Mouse (Mus musculus) heart, postnatal 0 days (tissue): ENCODE measurements around the gene Slx4. TPM values are rescaled to one million over a fixed set of nuclear protein-coding genes. Genes with fewer than 3 reads are reported as not detected.

Source experiments
- ATAC-seq: fragments of 200-750 bp; cut with Nextera tagmentation; 2 replicates; pipeline ENCODE4 v1.8.0; 2017; ENCODE audit warnings: low read depth, moderate number of reproducible peaks, moderate library complexity; ENCODE audit not compliant: insufficient read depth
- DNase-seq: peaks from one replicate; pipeline ENCODE4 v3.0.0-alpha.2; 2016; ENCODE audit warnings: low spot score
- H3K27ac ChIP-seq: fragments of 300-500 bp; sonication (generic); 2 replicates; pipeline ENCODE4 v1.5.1; 2014; ENCODE audit warnings: low read depth, mild to moderate bottlenecking
- H3K27me3 ChIP-seq: fragments of 300-500 bp; sonication (generic); 2 replicates; pipeline ENCODE4 v1.6.1; 2014; ENCODE audit warnings: low read length, mixed read lengths; ENCODE audit not compliant: control insufficient read depth, insufficient read depth
- H3K36me3 ChIP-seq: fragments of 300-500 bp; sonication (generic); replicated peaks from 2 replicates; pipeline ENCODE4 v1.6.1; 2014; ENCODE audit warnings: low read length, mixed read lengths; ENCODE audit not compliant: control insufficient read depth, insufficient read depth
- H3K4me1 ChIP-seq: fragments of 300-500 bp; sonication (generic); 2 replicates; pipeline ENCODE4 v1.6.1; 2014; ENCODE audit warnings: antibody characterized with exemption; ENCODE audit not compliant: control insufficient read depth, insufficient read depth
- H3K4me2 ChIP-seq: fragments of 300-500 bp; sonication (generic); 2 replicates; pipeline ENCODE4 v1.6.1; 2014; ENCODE audit warnings: low read depth, mild to moderate bottlenecking, low read length, moderate library complexity
- H3K4me3 ChIP-seq: fragments of 300-500 bp; sonication (generic); 2 replicates; pipeline ENCODE4 v1.5.1; 2014; ENCODE audit warnings: low read depth, low read length
- H3K9ac ChIP-seq: fragments of 300-500 bp; sonication (generic); replicated peaks from 2 replicates; pipeline ENCODE4 v1.6.1; 2014; ENCODE audit warnings: low read depth, low read length, mixed read lengths
- H3K9me3 ChIP-seq: fragments of 300-500 bp; sonication (generic); replicated peaks from 2 replicates; pipeline ENCODE4 v1.6.1; 2016; ENCODE audit warnings: low read length; ENCODE audit not compliant: control insufficient read depth
- CTCF ChIP-seq: IDR thresholded peaks from 2 replicates; pipeline ENCODE4 v1.5.1; 2016; ENCODE audit warnings: antibody characterized with exemption, control low read depth, low read depth
- EP300 ChIP-seq: IDR thresholded peaks from 2 replicates; pipeline ENCODE4 v1.6.1; 2016; ENCODE audit warnings: antibody characterized with exemption, low read depth
- WGBS: fragments of 180-500 bp; shearing (Covaris S2); extraction: QIAGEN DNeasy Blood & Tissue Kit; methylation state at CpG from one replicate; pipeline ENCODE4 v1.1.7; 2014; 5-methylcytosine and 5-hydroxymethylcytosine counted together
- polyA plus RNA-seq: library from polyadenylated mRNA; unstranded; fragments of >200 nt; fragmentation: Nextera tagmentation; extraction: Ambion mirVana; gene quantifications from 2 replicates; pipeline ENCODE4 v1.2.1, GENCODE M21; 2015
- total RNA-seq: library from RNA; depleted of rRNA; stranded (reverse); fragments of >200 nt; gene quantifications from 2 replicates; pipeline ENCODE4 v1.2.3, GENCODE M21; 2014; ENCODE audit warnings: low replicate concordance; rRNA removed

Slx4 gene
- total and polyA plus RNA-seq, 2 experiments from 2014 or later, result 3.0 to 4.4 TPM

DNA sequence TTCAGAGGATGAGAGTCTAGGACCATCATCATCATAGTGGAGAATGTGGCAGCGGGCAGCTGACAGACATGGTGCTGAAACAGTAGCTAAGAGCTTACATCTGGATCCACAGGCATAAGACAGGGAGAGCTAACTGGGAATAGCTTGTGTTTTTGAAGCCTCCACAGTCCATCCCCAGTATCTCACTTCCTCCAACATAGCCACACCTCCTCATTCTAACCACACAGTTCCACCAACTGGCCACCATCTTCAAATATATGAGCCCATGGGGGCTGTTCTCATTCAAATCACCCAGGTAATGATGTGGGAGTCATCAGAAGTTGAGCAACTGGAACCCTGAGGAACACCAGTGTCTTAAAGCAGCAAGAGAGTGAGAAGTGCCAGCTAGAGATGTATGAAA, 52.4 kb downstream of the Slx4 start:
- TF ChIP-seq EP300 (no peak), CTCF (no peak)
- Histone ChIP-seq H3K4me2 (no peak overlapping the region), H3K9ac (no peak overlapping the region), H3K27me3 (no peaks in the 10 kb centered on the region), H3K9me3 (no peaks in the 10 kb centered on the region), H3K36me3 (no peaks in the 10 kb centered on the region), H3K4me3 (no peak overlapping the region), H3K4me1 (no peaks in the 10 kb centered on the region), H3K27ac (no peak overlapping the region)
- no peak for ATAC-seq
- no peak for DNase-seq
- WGBS, result 73% methylated on average over 1 of the region's 1 CpGs

DNA sequence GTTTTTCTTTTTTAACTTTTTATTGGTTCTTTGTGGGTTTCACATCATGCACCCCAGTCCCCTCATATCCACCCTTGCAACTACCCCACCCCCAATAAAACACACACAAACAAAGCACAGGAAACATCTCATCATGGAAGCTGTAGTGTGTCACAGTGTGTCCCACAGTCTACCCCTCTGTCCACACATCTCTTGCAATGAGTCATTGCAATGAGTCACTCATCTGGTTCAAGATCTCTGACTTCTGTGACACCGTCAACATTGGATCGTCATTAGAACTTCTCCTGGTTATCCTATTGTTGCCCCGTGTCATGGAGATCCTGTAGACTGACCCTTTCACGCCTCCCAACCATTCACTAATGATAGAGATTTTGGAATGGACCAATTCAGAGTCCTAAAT, 68.9 kb downstream of the Slx4 start:
- Histone ChIP-seq H3K4me3 (no peak overlapping the region), H3K4me1 (no peaks in the 10 kb centered on the region), H3K36me3 (peaks cover 62% of the 10 kb centered on the region), H3K4me2 (no peak overlapping the region), H3K27me3 (no peaks in the 10 kb centered on the region), H3K9me3 (no peaks in the 10 kb centered on the region), H3K27ac (no peak overlapping the region), H3K9ac (no peak overlapping the region)
- DNase-seq (no peak), ATAC-seq (no peak)
- 77% methylated on average over 4 of the region's 4 CpGs for WGBS
- no peak for TF ChIP-seq EP300
- TF ChIP-seq CTCF, result no peak

DNA sequence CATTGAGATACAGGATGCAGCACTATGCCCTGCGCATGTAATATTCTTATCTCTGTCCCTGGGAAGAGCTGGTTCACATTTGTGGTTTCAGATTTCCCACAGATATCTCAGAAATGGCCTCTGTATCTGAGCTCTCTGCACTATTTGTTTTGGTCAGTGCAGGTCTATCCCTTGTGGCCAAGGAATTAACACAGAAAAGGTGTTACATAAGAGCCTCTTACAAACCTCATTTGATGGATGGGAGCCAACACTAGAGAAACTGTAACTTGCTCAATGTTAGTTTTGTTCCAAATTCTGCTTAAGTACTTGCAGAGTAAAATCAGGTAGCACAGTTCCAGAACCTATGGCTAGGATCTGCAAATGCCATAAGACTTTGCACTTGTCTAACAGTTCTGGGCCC, 69.5 kb downstream of the Slx4 start:
- DNase-seq (no peak), ATAC-seq (no peak)
- H3K27ac ChIP-seq, result no peak overlapping the region
- H3K4me3 ChIP-seq, result no peak overlapping the region
- WGBS, result 88% methylated on average over 1 of the region's 1 CpGs
- H3K36me3 ChIP-seq, result peaks cover 68% of the 10 kb centered on the region
- H3K9me3 ChIP-seq, result no peaks in the 10 kb centered on the region
- no peak overlapping the region for H3K4me2 ChIP-seq
- no peaks in the 10 kb centered on the region for H3K27me3 ChIP-seq
- no peaks in the 10 kb centered on the region for H3K4me1 ChIP-seq
- no peak overlapping the region for H3K9ac ChIP-seq
- TF ChIP-seq EP300 (no peak), CTCF (no peak)

DNA sequence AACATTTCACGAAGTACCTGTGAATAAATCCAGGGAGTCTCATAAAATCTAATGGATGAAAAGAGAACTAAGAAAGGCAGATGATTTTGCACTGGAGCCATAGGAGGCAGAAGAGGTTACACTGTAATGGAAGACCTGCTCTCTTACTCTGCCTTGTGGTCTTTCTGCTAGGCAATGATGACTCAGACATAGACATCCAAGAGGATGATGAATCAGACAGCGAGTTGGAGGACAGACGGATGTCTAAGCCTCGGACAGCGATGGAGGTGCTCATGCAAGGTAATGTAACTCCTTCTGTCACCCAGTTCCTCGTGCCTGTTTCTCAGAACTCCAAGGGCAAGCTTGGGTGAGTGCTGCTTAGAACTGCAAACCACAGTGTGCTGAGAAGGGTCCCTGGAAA, 70.0 kb downstream of the Slx4 start:
- 87% methylated on average over 6 of the region's 6 CpGs for WGBS
- Histone ChIP-seq H3K4me1 (no peaks in the 10 kb centered on the region), H3K27me3 (no peaks in the 10 kb centered on the region), H3K9ac (no peak overlapping the region), H3K36me3 (peaks cover 65% of the 10 kb centered on the region), H3K4me2 (no peak overlapping the region), H3K4me3 (no peak overlapping the region), H3K27ac (no peak overlapping the region), H3K9me3 (no peaks in the 10 kb centered on the region)
- ATAC-seq (no peak), DNase-seq (no peak)
- TF ChIP-seq EP300 (no peak), CTCF (no peak)

DNA sequence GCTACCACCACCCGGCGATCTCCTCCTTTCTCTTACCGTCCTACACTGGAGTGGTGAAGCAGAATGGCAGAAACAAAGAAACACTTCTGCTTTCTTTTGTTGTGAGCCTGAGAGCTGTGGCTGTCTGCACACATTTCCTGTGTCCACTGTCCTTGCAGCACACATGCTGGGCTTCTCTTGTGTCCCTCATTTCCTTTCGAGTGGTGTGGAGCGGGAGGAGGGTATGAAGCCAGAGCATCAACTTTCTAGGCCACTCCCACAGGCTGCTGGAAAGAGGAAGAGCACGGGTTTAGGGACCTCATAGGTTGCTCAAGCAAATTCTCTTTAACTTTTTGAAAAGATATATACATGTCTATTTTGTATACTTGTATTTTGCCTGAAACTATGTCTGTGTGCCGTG, 74.4 kb downstream of the Slx4 start:
- TF ChIP-seq EP300 (no peak), CTCF (no peak)
- no peak overlapping the region for H3K4me3 ChIP-seq
- no peak overlapping the region for H3K9ac ChIP-seq
- WGBS, result 73% methylated on average over 7 of the region's 7 CpGs
- H3K4me2 ChIP-seq, result no peak overlapping the region
- H3K27ac ChIP-seq, result no peak overlapping the region
- peaks cover 56% of the 10 kb centered on the region for H3K36me3 ChIP-seq
- no peak for DNase-seq
- no peaks in the 10 kb centered on the region for H3K4me1 ChIP-seq
- ATAC-seq, result no peak
- H3K27me3 ChIP-seq, result no peaks in the 10 kb centered on the region
- no peaks in the 10 kb centered on the region for H3K9me3 ChIP-seq

Other genes with a start within 250 kb of the Slx4 start
- not detected in 2 replicates for gene Olfr15, start 172.9 kb downstream of the Slx4 start, total RNA-seq
- not detected in 2 replicates for gene Olfr15, start 172.9 kb downstream of the Slx4 start, polyA plus RNA-seq
- 0.69 and 0.93 TPM in 2 replicates for gene Zfp174, start 156.5 kb downstream of the Slx4 start, total RNA-seq
- gene Zfp174, start 156.5 kb downstream of the Slx4 start, polyA plus RNA-seq, result 0.71 and 0.72 TPM in 2 replicates
- gene Naa60, start 131.4 kb downstream of the Slx4 start, total RNA-seq, result 23.6 and 24.2 TPM in 2 replicates
- 32.2 and 33.0 TPM in 2 replicates for gene Naa60, start 131.4 kb downstream of the Slx4 start, polyA plus RNA-seq
- gene Zfp597, start 119.2 kb downstream of the Slx4 start, total RNA-seq, result 7.4 and 9.2 TPM in 2 replicates
- gene Zfp597, start 119.2 kb downstream of the Slx4 start, polyA plus RNA-seq, result 3.3 and 4.3 TPM in 2 replicates
- not detected in 2 replicates for gene Gm20695, start 119.1 kb downstream of the Slx4 start, total RNA-seq
- gene Gm20695, start 119.1 kb downstream of the Slx4 start, polyA plus RNA-seq, result 0.93 and 1.2 TPM in 2 replicates
- 3.2 and 4.0 TPM in 2 replicates for gene 1700037C18Rik, start 95.1 kb downstream of the Slx4 start, total RNA-seq
- gene 1700037C18Rik, start 95.1 kb downstream of the Slx4 start, polyA plus RNA-seq, result 9.2 and 10.0 TPM in 2 replicates
- gene Cluap1, start 95.0 kb downstream of the Slx4 start, total RNA-seq, result 5.6 and 18.4 TPM in 2 replicates
- gene Cluap1, start 95.0 kb downstream of the Slx4 start, polyA plus RNA-seq, result 14.9 and 16.2 TPM in 2 replicates
- gene Nlrc3, start 27.1 kb downstream of the Slx4 start, total RNA-seq, result 0.15 and 0.35 TPM in 2 replicates
- gene Nlrc3, start 27.1 kb downstream of the Slx4 start, polyA plus RNA-seq, result 1.2 TPM in 2 replicates
- gene Dnase1, start 33.2 kb upstream of the Slx4 start, total RNA-seq, result not detected in 2 replicates
- gene Dnase1, start 33.2 kb upstream of the Slx4 start, polyA plus RNA-seq, result 0.82 and 1.3 TPM in 2 replicates
- gene Trap1, start 74.1 kb upstream of the Slx4 start, total RNA-seq, result 109 and 135 TPM in 2 replicates
- 117 and 121 TPM in 2 replicates for gene Trap1, start 74.1 kb upstream of the Slx4 start, polyA plus RNA-seq
- gene Crebbp, start 210.2 kb upstream of the Slx4 start, total RNA-seq, result 34.1 and 34.7 TPM in 2 replicates
- 15.6 and 15.9 TPM in 2 replicates for gene Crebbp, start 210.2 kb upstream of the Slx4 start, polyA plus RNA-seq